Mouse (Mus musculus): ENCODE data around the gene Pi16. TPM values are rescaled to one million over a fixed set of nuclear protein-coding genes. Genes with fewer than 3 reads are reported as not detected.
A peak's percentile ranks its signal among the peaks of the same experiment; 100 is the strongest.

Pi16 gene
- polyA plus RNA-seq, 1 experiment, result 73.5 TPM

GRCm38 (mm10) chr17:29315672-29316465 is 1.6 kb upstream of the Pi16 start:
- Histone ChIP-seq H3K27ac (replicated peaks; ENCODE audit: low read depth, low read length) (peak overlapping the region; percentile 62; the same call in 1 of the 2 replicates), H3K4me1 (ENCODE audit: control insufficient read depth, insufficient read depth, insufficient read length, low read length) (peaks cover 18% of the 10 kb centered on the region), H3K4me3 (ENCODE audit: insufficient read depth, low read depth, low read length) (no peak overlapping the region)

DNA sequence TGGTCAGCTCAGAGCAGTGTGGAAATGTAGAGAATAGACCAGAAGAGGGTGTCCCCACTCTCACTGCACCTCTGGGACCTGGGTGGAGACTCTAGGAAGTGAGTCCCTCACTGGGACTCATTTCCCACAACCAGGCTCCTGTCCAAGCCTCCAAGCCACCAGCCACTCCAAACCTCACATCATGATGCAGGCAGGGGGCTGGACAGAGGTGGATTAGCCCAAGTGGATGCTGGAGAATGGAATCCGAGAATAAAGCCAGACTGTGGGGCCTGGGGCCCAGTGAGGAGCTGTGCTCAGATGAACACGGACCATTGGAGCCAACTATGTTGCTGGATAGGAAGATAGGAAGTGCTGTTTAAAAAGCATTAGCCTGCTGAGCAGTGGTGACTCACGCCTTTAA is 589 bp upstream of the Pi16 start:
- Histone ChIP-seq H3K4me3 (ENCODE audit: insufficient read depth, low read depth, low read length) (no peak overlapping the region), H3K27ac (replicated peaks; ENCODE audit: low read depth, low read length) (peak overlapping the region; percentile 38)

DNA sequence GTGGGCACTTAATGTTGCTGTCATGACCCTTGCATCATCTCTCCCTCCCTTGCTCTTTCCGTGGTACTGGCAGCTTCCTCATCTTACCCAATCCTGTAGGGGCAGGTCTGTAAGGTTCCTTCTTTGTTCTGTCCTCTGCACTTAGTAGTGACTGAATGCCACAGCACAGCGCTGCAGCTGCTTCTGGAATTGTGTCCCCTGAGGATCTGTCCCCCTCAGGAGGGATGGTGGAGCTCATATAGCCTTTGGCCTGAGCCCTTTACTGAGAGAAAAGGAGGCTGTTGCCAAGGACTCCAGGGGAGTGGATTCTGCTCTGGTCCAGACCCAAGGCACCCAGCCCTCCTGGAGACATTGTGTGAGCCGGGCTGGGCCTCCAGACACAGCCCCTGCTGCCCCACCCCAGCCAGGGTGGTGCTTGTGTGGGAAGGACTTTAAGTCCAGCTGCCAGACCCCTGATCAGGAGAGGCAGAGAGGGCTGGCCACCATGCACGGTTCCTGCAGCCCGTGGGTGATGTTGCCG is 1.3 kb downstream of the Pi16 start:
- H3K4me1 ChIP-seq (ENCODE audit: control insufficient read depth, insufficient read depth, insufficient read length, low read length), result peaks cover 18% of the 10 kb centered on the region
- no peak overlapping the region for H3K4me3 ChIP-seq (ENCODE audit: insufficient read depth, low read depth, low read length)
- H3K27ac ChIP-seq (replicated peaks; ENCODE audit: low read depth, low read length), result no peak overlapping the region

More for the DNA sequence above, 589 bp upstream of the Pi16 start:
- peaks cover 18% of the 10 kb centered on the region for H3K4me1 ChIP-seq (ENCODE audit: control insufficient read depth, insufficient read depth, insufficient read length, low read length)

DNA sequence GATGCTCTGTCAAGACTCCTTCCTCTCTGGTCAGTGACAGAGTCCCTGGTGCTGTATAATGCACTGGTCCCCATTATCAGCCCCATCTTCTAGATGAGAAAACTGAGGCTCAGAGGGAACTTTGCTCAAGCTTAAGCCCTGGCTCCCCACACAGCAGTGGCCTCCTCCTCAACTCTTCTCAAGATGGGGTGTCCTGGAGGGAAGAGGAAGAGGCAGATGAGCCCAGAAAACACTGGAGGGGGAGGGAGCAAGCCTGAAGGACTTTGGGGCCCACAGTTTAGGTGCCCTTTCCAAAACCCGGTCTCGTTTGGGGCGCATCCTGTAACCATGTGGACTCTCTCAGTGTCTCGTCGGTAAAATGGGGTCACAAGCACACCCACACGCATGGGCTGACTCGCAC is 2.0 kb downstream of the Pi16 start:
- Histone ChIP-seq H3K27ac (replicated peaks; ENCODE audit: low read depth, low read length) (no peak overlapping the region), H3K4me3 (ENCODE audit: insufficient read depth, low read depth, low read length) (peak overlapping the region; percentile 25; the same call in 1 of the 2 replicates), H3K4me1 (ENCODE audit: control insufficient read depth, insufficient read depth, insufficient read length, low read length) (peaks cover 18% of the 10 kb centered on the region)

GRCm38 (mm10) chr17:29319881-29320639 is 2.6 kb downstream of the Pi16 start:
- Histone ChIP-seq H3K4me1 (ENCODE audit: control insufficient read depth, insufficient read depth, insufficient read length, low read length) (peaks cover 18% of the 10 kb centered on the region), H3K4me3 (ENCODE audit: insufficient read depth, low read depth, low read length) (no peak overlapping the region; the same call in 1 of the 2 replicates), H3K27ac (replicated peaks; ENCODE audit: low read depth, low read length) (no peak overlapping the region)

- H3K27ac ChIP-seq (replicated peaks; ENCODE audit: low read depth, low read length), result no peak overlapping the region
- peaks cover under 1% of the 10 kb centered on the region; the same call in 1 of the 2 replicates for H3K4me1 ChIP-seq (ENCODE audit: control insufficient read depth, insufficient read depth, insufficient read length, low read length)
- no peak overlapping the region for H3K4me3 ChIP-seq (ENCODE audit: insufficient read depth, low read depth, low read length)
Measured at GRCm38 (mm10) chr17:29321765-29322602, 4.5 kb downstream of the Pi16 start.

GRCm38 (mm10) chr17:29322603-29322962 is 5.1 kb downstream of the Pi16 start:
- no peaks in the 10 kb centered on the region for H3K4me1 ChIP-seq (ENCODE audit: control insufficient read depth, insufficient read depth, insufficient read length, low read length)
- H3K4me3 ChIP-seq (ENCODE audit: insufficient read depth, low read depth, low read length), result no peak overlapping the region
- no peak overlapping the region for H3K27ac ChIP-seq (replicated peaks; ENCODE audit: low read depth, low read length)

GRCm38 (mm10) chr17:29323625-29324024 is 6.1 kb downstream of the Pi16 start:
- Histone ChIP-seq H3K4me1 (ENCODE audit: control insufficient read depth, insufficient read depth, insufficient read length, low read length) (no peaks in the 10 kb centered on the region), H3K4me3 (ENCODE audit: insufficient read depth, low read depth, low read length) (no peak overlapping the region), H3K27ac (replicated peaks; ENCODE audit: low read depth, low read length) (no peak overlapping the region)

DNA sequence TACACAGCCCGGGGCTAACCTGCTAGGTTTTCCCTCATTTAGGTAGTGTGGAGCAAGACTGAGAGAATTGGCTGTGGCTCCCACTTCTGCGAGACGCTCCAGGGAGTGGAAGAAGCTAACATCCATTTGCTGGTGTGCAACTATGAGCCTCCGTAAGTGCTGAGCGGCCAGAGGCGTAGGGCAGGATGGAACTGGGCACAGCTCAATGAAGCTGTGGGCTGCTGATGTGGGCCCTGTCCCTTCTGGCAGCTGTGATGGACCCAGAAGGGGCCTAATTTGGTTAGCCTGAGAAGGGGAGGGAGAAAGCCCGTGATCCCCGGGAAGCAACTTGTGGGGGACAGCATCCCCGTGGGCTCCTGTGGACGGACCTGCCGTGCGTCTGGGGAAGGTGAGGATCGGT is 8.4 kb downstream of the Pi16 start:
- no peaks in the 10 kb centered on the region for H3K4me1 ChIP-seq (ENCODE audit: control insufficient read depth, insufficient read depth, insufficient read length, low read length)
- no peak overlapping the region for H3K27ac ChIP-seq (replicated peaks; ENCODE audit: low read depth, low read length)
- H3K4me3 ChIP-seq (ENCODE audit: insufficient read depth, low read depth, low read length), result no peak overlapping the region

DNA sequence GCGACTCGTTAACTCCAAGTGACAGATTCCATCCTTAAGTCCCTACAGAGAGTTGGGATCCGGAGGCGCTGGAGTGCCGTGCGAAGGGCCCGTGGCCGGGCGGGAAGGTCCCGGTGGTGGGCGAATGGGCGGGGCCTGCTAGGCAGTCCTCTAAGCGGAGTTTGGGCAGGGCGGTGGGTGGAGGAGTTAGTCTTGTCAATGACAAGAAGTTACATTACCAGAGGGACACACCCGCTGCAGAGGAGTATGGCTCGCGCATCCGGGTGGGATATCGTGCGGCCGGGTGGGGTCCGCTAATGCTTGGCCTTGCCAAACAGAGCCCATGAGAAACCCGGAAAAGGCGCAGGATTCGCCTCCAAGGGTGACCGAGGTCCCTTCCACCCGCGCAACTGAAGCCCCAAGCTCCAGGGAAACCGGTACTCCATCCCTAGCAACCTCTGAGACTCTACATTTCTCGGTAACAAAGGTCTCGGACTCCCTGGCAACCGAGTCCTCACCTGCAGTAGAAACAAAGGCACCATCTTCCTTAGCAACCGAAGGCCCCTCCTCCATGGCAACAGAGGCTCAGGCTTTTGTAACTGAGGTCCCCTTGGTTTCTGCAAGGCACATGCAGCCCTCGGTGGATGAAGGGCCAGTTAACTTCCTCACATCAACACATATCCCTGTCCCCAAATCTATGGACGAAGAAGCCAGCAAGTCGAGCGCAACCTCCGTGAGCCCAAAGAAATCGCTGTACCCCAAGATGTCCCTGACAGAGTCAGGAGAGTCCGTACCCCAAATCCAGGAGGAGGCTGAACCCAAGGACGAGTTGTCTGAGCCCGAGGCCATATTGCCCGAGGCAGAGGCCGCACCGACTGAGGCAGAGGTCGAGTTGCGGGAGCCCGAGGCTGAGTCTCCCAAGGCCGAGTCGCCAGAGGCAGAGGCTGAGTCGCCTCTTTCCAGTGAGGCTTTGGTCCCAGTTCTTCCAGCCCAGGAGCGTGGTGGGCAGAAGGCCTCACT is 9.3 kb downstream of the Pi16 start:
- peak overlapping the region; percentile 23 for H3K4me3 ChIP-seq (ENCODE audit: insufficient read depth, low read depth, low read length)
- no peak overlapping the region for H3K27ac ChIP-seq (replicated peaks; ENCODE audit: low read depth, low read length)

GRCm38 (mm10) chr17:29327691-29328090 is 10.2 kb downstream of the Pi16 start:
- no peaks in the 10 kb centered on the region for H3K4me1 ChIP-seq (ENCODE audit: control insufficient read depth, insufficient read depth, insufficient read length, low read length)
- no peak overlapping the region for H3K27ac ChIP-seq (replicated peaks; ENCODE audit: low read depth, low read length)
- no peak overlapping the region for H3K4me3 ChIP-seq (ENCODE audit: insufficient read depth, low read depth, low read length)

More for the DNA sequence above, 9.3 kb downstream of the Pi16 start:
- H3K4me1 ChIP-seq (ENCODE audit: control insufficient read depth, insufficient read depth, insufficient read length, low read length), result no peaks in the 10 kb centered on the region

DNA sequence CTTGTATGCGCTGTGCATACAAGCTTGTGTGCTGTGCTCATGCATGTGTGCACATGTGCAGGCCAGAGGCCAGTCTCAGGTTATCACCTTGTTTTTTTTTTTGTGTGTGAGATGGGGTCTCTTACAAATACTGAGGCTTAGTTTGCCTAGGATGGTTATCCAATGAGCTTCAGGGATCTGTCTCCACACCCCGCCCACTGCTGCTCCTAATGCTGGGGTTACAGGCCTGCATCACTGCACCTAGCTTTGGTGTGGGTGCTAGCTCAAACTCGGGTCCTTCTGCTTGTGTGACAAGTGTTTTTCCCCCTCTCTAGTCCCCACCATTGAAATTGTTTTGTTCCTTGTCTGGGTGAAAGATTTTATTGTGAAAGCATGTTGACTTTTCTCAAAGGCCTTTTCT is 12.7 kb downstream of the Pi16 start:
- Histone ChIP-seq H3K4me1 (ENCODE audit: control insufficient read depth, insufficient read depth, insufficient read length, low read length) (no peaks in the 10 kb centered on the region), H3K4me3 (ENCODE audit: insufficient read depth, low read depth, low read length) (no peak overlapping the region), H3K27ac (replicated peaks; ENCODE audit: low read depth, low read length) (no peak overlapping the region)

DNA sequence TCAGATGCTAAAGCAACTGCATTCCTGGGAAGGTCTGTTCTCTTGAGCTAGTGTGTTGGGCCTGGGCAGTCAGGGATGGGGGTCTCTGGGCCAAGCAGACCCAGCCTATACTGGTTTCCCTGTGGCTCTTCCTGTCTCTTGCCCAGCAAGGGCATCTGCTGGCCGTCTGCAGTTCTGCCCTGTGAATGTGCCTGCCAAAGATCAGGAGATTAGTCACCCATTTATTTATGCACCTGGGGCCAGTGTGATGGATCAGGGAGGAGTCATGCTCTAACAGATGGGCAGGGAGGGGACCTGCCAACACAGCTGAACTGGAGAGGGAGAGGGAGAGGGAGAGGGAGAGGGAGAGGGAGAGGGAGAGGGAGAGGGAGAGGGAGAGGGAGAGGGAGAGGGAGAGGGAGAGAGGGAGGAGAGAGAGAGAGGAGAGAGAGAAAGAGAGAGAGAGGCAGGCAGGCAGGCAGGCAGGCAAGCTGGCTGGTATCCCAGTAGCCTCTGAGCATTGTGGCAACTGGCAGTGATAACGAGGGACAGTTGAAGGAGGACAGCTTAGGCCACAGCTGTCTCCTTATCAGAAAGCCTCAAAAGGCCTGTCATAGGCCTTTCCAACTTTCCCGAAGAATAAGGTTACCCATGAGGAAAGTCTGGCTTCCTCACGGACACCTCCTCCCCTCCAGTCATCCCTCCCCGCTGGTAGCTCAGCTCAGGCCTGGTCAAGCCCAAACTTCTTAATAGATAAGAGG is 13.4 kb downstream of the Pi16 start:
- Histone ChIP-seq H3K4me1 (ENCODE audit: control insufficient read depth, insufficient read depth, insufficient read length, low read length) (no peaks in the 10 kb centered on the region), H3K27ac (replicated peaks; ENCODE audit: low read depth, low read length) (no peak overlapping the region), H3K4me3 (ENCODE audit: insufficient read depth, low read depth, low read length) (no peak overlapping the region)
